Mouse (Mus musculus) spleen, postnatal 10 days (tissue): ENCODE measurements around the gene Pik3ip1.

Experiments
- DNase-seq, 2 experiments: peaks; one replicate each; pipeline ENCODE4 v3.0.0; 2021 to 2022; ENCODE audit warnings: low spot score in 2 of 2

Pik3ip1 gene

DNA sequence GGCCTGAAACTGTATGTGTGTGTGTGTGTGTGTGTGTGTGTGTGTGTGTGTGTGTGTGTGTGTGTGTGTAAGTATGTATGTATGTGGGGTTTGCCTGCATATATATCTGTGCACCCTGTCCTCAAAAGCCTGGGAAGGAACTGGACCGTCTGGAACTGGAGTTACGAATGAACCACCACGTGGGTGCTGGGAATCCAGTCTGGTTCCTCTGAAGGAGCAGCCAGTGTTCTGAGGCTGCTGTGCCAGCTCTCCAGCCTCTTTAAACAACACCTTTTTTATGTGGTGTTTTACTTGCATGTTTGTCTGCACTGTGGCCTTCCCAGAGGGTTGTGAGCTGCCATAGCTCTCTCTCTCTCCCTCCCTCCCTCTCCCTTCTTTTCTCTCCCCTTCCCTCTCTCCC, 6.4 kb downstream of the Pik3ip1 start:
- DNase-seq = no peak

GRCm38 (mm10) chr11:3337173-3337955, 7.2 kb downstream of the Pik3ip1 start:
- DNase-seq = no peak

GRCm38 (mm10) chr11:3337961-3338360, 7.8 kb downstream of the Pik3ip1 start:
- DNase-seq = no peak

- no peak for DNase-seq
These were observed 11.3 kb downstream of the Pik3ip1 start for GRCm38 (mm10) chr11:3341476-3341875.

- DNase-seq = no peak
These were observed 14.7 kb downstream of the Pik3ip1 start for GRCm38 (mm10) chr11:3344916-3345315.

- DNase-seq = no peak
These were observed 16.1 kb downstream of the Pik3ip1 start for GRCm38 (mm10) chr11:3346351-3346750.

GRCm38 (mm10) chr11:3347091-3347834, 17.1 kb downstream of the Pik3ip1 start:
- DNase-seq = peak; percentile 70 to 90

DNA sequence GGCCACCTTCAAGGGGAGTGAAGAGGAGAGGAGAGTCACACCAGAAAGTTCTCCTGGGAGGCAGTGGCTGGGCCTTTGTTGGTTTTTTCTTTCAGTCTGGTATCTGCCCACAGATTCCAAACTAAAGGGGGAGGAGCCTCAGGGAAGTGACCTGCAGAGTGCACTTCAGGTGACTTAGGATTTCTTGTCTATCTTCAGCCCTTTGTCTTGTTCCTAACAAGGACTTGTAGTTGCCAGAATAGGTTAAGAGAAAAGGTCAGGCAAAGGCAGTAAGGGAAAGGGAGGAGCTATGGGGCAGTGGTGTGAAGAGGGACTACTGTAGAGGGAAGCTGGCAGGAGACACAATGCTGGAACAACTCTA, 17.6 kb downstream of the Pik3ip1 start:
- no peak for DNase-seq

DNA sequence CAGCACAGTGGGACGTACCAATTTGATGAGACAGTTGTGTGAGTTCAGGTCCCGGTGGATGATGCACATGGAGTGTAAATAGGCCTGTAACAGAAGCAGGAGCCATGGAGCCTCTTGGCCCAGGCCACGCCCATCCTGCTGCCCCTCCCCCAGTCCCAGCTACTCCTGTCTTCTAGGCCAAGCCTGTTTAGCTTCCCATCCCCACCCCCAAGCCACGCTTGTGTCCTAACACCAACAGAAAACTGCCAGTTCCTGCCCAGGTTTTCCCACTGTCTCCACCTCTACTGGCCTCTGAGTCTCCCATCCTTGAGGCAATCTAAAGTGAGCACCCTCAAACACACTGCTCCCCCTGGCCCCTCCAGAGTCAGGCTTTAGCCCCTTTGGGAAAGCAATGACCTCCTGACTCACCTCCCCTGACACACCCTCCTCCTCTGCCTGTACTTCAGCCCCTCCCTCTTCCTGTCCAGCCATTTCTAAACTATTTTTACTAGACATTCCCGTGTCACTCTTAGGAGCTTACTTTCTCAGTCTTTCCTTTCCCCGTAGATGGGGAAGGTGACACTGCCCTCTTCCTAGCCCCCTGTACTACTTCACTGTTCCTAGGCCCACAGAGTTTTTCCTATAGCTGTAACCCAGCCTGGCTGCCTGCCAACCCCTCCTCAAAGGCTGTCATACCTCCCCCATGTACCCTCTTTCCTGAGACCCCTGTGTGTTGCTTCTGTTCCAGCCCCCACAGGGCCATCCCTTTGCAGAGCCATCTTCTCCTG, 18.6 kb downstream of the Pik3ip1 start:
- peak in 1 of 2 experiments; percentile 45 for DNase-seq

GRCm38 (mm10) chr11:3349343-3349695, 19.1 kb downstream of the Pik3ip1 start:
- no peak for DNase-seq

- no peak for DNase-seq
These were observed 21.9 kb downstream of the Pik3ip1 start for GRCm38 (mm10) chr11:3352131-3352530.

GRCm38 (mm10) chr11:3352990-3353585, 22.9 kb downstream of the Pik3ip1 start:
- no peak for DNase-seq

GRCm38 (mm10) chr11:3362854-3363253, 32.7 kb downstream of the Pik3ip1 start:
- DNase-seq = no peak

DNA sequence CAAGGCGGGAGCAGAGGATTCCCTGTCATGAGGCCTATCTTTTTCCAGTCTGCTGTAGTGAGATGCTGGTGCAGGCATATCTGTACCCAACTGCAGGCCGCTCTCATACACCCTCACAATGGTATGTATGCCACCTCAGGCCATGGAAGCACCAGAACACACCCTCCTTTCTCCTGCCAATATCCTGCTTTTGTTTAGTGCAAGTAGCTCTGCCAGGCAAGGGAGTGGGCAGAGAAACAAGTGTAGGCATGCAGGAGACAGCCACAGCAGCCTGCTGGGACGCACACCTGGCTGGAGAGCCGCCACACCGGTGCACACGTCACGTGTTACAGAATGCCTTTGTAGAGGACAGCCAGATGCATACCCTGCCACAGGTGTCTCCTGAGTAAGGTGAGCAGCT, 36.2 kb downstream of the Pik3ip1 start:
- no peak for DNase-seq

DNA sequence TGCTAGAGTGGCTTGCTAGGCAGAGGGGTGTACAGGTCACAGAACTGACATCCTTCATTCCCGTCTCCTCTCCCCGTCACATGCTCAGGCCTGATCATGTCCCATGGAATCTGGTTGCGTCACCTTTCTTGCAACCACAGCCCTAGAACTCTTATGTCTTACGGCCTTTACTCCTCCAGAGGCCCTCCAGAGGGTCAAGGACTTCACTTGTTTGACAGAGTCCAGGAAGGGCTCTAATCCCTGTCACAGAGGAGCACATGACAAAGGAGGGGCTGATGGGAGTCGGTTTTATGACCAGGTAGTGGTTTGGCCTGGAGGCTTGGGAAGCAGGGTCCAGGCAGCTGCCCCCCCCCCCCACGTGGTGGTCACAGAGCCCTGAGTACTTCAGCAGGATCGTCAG, 38.8 kb downstream of the Pik3ip1 start:
- no peak for DNase-seq

- no peak for DNase-seq
These were observed 39.2 kb downstream of the Pik3ip1 start for GRCm38 (mm10) chr11:3369449-3369848.

DNA sequence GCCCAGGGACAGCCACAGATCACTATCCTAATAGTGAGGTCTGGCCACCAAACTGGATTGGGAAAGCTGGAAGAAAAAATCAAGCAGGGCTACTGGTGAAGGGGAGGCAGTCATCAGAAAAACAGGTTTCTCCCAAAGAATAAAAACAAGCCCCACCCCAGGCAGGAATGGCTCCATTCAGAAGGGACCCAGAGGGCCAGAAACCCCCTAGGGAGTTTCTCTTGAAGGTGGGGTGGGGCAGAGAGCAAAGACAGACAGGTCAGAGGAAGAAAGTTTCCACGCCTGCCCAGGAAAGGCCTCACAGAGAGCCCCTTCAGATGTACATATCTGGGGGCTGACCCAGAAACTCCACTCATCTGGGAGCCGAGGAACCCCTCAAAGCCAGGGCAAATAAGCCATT, 40.0 kb downstream of the Pik3ip1 start:
- DNase-seq = no peak

GRCm38 (mm10) chr11:3370928-3371598, 40.9 kb downstream of the Pik3ip1 start:
- peak; percentile 17 to 68 for DNase-seq

DNA sequence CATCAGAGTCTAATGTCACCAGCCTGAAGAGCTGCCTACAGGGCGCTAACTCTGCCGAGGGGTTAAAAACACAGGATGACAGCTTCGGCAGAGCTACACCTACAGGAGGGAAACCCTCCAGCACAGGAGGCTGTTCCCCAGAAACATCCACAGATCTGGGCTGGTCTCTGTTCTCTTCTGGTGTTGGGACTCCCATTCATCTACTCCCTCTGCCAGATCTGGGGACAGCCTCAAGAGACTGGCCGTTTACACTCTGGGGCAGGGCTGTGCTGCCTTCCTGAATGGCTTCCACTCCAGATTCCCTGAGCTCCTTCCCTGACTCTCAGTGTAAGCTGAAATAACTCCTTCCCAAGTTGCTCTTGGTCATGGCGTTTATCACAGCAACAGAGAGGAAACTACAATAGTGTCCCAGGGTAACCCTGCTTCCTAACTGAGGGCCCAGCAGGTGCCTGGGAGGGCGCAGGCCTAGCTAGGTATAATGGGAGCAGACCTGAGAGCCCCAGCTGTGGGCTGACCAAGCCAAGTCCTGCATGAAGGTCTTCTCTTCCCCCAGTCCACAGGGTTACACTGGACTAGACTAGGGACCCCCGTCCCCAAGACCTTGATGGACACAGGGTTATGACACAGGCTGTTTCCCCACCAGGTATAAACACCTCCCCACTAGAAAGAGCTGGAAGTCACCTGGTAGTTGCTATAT, 41.5 kb downstream of the Pik3ip1 start:
- DNase-seq = no peak

GRCm38 (mm10) chr11:3373591-3374292, 43.5 kb downstream of the Pik3ip1 start:
- DNase-seq = no peak
